Mouse (Mus musculus): Measurements from ENCODE around the gene Sik1.

The Sik1 gene

DNA sequence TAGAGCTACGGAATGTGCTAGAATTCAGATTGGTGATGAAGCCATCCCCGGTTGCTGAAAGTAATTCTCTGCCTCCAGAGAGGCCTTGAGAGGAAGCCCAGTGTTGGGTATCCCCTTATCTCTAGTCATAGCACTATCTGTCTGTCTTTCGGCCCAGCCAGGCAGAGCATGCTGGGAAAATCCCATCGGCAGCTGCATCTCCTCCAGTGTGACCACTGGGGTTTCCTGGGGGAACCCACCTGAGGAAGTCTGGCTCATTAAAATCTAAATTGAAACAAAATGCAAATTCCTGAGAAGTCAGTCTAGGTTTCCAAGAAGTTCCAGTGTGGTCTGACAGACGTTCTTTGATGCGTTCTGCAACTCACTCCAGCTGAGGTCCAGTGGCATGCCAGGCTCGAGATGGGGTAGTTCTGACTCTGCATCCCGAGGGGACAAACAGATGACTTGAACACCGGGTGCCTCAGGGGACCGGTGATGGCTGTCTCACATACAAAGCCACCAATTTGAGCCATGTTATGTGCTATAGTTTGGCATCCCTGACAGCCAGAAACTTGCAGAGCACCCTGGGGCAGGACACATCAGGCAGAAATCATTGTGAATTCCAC, 19.8 kb upstream of the Sik1 start:
- DNase-seq = no peak

DNA sequence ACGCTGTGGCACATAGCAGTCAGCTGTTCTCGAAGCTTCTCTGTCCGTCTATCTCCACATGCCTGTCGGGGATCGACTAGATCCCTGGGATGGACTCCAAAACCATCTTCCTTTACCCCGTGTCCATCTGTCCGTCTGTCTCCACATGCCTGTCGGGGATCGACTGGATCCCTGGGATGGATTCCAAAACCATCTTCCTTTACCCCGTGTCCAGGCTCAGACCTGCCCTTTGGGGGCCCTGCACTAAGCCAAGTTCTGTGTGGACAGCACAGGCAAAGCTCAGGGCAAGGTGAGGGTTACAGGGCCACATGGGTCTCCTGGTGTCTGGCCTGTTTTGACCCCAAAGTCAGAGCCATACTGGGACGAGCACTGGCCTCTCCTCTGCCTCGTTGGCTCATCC, 19.1 kb upstream of the Sik1 start:
- no peak for DNase-seq

DNA sequence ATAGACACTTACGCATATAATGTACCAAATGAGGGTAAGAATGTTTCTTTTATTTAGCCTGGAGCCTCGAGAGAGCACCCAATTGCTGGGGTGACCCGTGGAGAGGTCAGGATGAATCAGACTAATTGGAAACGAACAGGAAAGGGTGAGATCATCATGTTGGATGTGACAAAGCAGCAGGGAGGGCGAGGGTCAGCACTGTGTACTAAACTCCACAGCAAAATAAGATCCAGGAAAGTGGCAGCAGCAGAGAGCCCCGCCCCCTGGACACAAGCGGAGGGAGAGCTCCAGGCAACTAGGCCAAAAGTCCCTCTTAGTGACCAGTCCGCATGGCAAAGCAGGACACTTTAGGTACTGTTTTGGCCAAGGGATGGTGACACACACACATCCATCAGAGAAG, 18.4 kb upstream of the Sik1 start:
- no peak for DNase-seq

DNA sequence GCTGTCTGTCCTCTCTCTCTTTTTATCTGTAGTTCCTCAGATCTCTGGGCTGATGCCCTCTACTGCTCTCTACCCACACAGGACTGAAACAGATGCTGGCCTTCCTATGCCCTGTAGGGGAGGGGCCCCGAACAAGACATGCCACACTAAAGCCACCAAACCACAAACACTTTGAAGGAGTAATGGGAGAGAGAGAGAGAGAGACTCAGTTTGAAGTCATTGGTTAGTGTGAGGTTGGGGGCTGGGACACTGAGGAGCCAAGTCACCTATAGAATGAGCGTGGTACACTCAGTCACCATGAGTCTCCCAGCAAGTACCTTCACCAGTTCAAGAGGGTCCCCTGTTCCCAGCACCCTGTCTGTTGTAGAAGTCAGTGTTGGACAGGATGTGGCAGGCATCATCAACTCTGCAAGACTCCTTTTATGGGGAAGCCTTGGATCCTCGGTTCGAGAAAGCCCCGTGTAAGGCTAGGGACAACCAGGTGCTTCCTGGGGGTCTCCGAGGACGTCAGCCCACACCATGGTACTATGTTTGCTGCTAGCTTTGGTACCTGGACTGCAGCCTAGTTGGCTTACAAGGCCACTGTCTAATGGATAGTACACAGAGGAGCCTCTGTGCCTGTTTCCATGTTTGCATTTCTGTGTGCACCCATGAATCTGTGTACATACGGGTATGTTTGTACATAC, 17.7 kb upstream of the Sik1 start:
- no peak for DNase-seq

DNA sequence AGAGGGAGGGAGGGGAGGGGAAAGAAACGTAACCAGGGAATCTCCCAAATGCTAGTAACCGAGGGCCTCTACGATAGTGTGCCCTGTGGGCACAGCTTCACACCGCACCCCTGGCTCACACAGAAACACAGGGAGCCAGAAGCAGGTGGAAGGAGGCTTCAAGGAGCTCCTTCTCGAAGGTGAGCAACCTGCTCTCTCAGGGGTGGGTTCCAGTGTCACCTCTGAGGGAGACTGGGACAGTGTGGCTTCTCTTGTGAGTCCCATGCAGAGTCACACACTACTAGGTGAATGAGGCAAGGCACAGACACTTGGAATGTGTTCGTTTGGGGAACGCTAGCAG, 17.2 kb upstream of the Sik1 start:
- DNase-seq = no peak

DNA sequence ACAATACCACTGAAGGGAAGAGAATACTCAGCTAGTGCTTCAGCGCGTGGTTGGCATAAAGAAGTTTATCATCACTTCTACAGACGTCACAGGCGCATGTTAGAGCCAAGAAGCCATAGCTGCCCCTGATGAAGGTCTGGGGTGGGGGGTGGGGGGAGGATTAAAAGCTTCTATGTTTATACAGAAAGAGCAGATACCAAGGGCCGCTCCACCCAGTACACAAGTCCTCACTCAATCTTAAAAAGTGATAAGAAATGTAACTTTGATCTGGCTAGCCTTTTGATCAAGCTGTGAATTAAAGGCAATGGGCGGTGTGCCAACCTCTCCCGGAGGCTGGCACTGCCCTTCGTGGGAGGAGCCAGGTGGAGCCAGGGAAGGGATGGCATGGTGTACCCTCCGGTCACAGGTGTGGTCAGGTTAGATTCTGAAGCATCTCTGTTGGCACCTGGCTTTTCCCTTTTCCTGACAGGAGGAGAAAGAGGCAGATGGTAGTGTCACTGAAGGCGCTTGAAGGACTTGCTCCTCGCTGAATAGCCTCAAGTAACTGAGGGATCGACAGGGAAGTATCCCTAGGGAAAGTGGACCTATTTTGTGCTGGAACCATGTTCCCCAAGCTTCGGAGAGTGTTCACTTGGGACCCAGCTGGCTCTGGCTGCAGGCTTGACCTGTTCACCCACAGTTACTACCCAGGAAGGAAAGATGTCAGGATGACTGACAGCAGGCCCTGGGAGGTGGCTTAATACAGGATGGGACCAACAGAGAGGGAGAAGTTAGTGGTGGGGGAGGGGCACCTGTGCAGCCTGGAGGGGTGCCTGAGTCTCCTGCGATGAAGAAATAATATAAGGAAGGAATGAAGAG, 16.6 kb upstream of the Sik1 start:
- DNase-seq = no peak

DNA sequence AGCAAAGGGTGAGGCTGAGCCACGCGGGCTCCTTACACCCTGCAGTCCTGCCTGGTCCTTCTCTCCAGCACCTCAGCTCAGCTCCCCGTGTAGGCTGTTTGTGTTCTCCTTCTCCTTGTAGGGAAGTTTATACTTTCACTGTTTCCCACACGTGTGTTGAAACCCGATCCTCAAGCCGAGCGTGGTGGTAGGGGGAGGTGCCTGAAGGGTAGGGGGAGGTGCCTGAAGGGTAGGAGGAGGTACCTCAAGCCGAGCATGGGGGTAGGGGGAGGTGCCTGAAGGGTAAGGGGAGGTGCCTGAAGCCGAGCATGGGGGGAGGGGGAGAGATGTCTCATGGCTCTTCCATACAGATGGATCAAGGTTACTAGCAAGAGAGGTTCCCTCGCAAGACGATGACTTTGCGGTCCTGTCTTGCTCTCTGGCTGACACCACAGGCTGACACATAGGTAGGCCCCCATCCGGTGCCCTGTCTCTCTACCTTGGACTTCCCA, 15.4 kb upstream of the Sik1 start:
- no peak for DNase-seq

DNA sequence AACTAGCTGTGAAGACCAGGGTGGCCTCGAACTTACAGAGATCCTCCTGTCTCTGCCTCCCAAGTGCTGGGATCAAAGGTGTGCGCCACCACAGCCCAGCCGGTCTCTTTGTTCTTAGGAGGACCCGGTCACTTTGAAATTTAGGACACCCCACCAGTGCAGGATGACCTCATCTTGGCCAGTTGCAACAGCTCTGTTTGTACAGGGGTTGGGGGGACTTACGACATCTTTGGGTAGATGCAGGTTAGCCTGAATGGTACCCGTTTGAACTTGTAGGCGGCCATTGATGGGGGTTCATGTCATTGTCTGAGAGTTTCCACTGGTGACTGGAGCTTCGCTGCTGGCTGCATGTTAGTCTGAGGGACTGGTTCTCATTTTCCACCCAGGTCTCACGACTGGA, 14.8 kb upstream of the Sik1 start:
- no peak for DNase-seq

DNA sequence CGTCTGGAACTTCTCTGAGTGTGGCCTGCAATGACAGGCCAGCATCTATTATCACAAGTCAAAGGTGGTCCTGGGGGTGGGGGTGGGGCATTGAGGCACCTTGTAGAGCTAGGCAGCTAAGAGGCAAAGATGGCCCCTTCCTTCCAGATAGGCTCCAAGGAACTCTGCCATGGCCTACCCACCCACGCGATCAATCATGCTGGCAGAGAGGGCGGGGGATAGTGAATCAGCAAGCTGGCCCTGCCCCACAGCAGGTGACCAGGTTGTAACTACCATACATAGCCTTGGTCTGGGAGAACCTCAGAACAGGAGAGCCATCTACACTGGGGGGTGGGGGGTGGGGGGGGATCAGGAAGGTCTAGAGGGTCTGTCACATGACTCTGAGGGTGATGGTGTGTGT, 12.5 kb upstream of the Sik1 start:
- no peak for DNase-seq

DNA sequence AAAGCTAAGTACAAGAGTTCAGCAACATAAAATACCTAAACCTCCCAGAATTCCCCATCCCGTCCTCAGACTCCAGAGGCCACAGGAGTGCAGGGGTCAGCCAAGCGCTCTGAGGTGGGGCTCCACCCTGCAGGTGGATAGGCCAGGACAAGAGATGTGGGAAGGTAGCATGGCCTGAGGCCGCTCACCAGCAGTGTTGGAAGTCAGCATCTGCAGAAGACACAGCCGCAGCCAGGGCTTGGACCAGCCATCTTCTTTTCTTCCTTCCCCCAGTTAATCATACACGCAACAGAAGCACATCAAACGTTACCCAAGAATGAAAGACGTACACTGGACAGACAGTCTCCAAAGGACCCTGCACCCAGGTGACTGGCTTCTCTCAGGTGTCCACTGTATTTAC, 11.5 kb upstream of the Sik1 start:
- no peak for DNase-seq

DNA sequence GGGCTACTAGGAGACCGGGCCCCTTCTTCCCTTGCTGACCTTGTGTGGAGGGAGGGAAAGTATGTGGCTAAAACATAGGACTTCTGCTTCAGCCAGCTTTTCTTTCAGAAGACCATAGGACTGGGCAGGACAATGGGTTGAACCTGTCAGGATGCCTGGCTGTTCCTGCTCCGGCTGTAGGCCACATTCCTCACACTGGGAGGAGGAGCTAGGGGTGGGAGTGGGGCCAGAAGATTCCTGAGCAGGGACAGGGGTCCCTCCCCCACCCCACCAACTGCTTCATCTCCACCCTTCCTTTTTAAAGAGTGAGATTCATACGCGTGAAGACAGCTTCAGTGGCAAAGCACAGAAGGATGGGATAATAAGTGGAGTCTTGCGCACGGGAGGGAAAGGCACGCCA, 10.0 kb upstream of the Sik1 start:
- no peak for DNase-seq

DNA sequence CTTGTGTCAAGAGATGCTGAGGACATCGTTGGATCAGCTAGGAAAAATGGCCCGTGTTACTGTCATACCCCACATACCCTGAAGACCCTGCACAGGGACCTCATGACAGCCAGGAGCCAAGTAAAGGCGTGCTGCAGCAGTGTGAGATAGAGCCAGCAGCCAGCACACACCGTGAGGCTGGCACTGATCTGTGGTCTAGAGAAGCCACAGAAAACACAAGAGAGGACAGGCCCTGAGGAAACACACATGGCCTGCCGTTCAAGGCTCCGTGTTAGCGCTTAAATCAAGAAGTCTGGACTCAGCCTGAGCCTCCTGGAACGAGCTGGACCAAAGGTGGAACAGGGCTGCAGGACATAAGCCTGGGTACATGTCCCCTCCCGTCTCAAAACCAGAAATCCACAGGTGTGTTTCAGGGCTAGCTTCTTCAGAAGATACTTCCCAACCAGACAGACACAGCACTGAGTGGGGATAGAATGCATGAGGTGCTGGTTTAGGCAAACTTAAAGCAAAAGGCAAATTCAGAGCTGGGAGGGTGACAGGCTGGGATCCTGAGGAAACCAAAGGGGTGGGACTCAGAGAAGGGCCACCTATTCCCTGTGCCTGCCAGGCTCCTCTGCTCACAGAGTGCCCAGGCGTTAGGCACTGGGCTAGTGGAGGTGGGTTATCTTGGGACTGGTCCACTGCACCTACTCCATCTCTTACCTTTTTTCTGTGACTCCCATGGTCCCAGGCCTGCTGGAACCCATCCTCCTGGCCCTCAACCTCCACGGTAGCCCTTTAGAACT, 9.3 kb upstream of the Sik1 start:
- DNase-seq = no peak

DNA sequence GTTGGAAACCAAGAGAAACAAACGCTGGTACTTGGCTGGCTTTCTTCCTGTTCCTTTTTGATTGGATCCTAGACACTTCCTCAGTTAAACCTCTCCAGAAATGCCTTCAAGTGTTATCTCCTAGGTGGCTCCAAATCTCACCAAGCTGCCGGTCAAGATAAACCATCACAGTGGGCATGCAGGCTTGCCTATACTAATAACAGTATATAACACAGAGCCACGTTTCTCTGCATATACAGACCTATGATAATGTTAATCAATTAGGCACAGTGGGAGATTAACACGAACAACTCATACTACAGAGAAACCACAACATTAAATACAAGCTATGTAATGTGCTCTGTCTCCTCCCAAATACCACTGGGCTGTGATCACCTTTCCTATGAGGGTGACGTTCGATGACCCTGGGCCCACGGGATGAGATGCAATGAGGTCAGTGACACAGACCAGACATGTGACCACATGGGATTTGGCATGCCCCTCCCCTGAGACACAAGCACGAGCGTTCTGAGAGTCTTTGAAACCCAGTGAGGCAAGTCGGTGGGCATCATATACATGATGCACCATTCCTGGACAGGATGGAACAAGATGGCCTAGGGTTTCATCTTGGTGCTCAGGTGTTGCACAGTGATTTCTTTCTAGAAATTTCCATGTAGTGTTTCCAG, 7.7 kb upstream of the Sik1 start:
- no peak for DNase-seq

DNA sequence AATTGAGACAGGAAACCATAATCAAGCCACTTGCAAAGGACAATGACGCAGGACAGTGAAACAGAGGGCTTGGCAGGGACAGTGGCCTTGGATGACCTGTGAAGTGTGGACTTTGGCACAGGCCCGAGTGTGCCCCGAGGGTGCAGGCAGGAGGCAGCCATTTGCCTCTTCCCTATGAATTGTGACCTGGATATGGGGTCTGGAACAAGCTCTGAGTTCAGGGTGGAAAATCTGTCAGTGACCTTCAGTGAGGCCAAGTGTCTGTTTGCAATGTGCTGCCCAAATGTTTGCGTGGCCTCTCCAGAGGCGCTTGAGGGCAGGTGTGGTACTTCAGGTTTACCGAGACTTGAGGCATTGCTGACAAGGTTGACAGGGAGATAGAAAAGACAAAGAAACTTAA, 6.5 kb upstream of the Sik1 start:
- DNase-seq = no peak

DNA sequence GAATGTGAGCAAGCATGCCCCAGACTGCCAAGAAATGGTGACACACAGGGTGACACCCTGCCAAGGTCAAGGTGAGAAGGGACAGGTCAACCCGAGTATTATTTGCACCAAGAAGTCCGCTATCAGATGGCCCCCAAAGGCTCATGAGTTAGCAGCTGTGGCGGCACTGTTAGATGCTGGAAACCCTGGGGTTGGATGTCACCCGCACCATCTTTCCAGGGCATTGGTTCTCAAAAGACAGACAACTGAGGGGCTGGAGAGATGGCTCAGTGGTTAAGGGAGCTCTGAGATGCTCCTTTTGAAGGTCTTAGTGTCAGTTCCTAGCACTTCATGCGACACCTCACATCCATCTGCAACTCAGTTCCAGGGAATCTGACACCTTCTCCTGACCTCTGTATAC, 6.1 kb upstream of the Sik1 start:
- no peak for DNase-seq

DNA sequence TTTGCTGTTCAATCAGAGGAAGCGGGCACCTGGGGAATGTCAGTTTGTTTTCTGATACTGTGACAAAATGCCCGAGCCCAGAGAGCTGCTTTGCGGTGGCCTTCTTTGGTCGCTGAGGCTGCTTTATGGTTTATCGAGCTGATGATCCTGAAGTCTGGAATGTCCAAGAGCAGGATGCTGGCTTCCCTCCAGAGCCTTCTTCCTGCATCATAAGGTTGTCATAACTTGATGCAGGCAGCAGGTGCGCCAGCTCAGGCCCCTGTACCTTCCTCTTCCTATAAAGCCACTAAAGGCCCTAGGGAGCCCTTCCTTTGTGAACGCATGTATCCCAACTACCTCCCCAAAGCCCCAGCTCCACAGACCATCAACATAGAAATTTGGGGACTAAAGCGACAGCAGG, 5.3 kb upstream of the Sik1 start:
- no peak for DNase-seq

DNA sequence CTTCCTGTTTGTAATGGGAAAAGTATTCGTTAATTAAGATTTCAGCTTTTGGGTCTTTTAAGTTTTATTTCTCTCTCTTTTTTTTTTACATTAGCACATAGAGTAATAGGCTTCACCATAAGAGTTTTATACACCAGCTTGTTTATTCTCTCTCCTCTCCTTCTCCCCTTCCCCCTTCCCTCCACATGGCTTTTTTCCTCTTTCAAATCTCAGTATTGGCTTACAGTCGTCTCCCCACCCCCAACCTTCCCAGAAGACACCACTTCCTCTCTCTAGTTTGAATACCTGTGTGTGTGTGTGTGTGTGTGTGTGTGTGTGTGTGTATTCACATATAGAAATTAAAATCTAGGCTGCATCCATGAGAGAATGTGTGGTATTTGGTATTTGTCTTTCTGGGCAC, 3.8 kb upstream of the Sik1 start:
- no peak for DNase-seq

DNA sequence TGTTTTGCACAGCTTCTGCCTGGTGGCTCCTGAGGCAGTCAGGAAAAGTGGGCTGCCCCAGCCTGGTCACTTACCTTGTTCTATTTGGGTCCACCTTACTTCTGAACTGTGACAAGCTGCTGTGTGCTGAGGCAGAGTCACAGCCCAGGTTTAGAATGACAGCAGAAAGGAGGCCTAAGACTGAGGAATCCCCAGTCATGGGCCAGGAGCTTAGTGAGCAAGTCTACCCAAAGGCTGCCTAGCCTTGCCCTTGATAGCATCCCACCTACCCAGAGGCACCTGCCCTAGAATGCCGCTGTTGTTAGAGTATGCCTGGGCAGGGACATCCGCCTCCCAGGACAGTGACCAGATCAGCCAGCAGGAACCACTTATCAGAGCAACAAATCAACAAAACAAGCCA, 3.2 kb upstream of the Sik1 start:
- DNase-seq = no peak

DNA sequence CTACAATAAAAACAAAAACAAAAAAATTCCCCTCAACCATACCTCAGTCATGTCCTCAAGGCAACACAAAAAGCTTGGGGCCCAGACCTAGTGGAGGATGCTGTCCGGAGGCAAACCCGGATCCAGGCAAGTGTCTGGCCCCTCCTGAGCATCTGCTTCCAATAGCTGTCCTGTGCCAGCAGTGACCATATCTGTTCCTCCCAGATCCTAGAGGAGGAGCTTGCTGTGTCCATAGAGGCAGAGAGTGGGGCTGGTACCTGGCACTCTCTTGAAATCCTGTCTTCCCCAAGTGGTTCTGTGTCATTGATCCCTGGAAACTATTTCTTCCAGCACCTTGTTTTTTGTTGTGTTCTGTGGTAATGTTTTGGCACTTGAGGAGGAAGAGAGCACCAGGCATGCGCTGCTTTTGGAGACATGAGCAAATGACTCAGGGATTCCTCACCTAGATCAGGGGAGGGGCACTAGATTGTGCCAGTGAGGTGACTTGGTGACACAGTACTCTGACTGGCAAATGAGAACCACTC, 2.4 kb upstream of the Sik1 start:
- no peak for DNase-seq

DNA sequence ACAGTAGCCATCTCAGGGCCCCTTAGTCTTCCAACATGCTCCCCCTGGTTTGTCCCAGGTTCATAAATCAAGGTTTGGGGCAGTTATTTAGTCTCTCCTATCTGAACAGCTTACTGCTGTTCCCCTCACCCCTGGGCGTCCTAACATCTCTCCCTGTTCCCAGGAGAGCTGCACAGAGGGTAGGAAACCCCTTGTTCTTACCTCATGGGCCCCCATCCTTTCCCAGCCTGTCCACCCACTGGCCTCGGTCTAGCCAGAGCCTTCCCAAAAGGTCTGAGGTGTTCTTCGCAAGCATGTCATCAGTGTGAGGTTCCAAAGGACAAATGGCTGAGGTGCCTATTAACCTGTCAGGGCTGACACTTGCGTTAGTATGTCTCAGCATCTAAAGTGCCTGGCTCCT, 1.6 kb upstream of the Sik1 start:
- DNase-seq = no peak

DNA sequence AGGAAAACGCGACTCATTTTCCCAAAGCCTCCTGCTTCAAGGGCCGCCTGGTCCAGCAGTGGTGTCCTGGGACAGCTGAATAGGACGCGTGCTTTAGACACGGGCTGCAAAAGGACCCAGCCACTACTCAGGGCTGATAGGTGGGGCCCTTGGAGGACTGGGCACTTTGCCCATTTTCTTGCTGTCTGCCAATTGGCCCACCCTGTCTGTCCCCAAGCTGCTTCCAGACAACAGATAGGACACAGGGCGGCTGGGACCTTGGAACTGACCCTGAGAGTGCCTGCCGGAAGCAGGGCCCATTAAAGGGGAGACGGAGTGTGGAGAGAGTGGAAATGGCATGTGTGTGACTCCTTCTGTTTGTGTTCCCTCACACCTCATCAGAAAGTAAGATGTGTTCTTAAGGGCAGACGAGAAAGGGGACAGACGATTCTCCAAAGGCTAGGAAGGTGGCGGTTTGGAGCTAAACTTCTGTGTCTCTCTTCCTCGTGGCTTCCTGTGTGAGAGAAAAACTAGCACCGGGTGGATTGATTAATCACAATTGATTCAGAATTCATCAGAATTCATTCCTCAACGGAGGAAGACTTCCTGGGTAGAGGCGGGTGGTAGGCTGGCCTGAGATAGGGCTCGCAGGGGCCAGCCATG, 1.0 kb upstream of the Sik1 start:
- peak; percentile 43 for DNase-seq
